In the genomic region with DNA sequence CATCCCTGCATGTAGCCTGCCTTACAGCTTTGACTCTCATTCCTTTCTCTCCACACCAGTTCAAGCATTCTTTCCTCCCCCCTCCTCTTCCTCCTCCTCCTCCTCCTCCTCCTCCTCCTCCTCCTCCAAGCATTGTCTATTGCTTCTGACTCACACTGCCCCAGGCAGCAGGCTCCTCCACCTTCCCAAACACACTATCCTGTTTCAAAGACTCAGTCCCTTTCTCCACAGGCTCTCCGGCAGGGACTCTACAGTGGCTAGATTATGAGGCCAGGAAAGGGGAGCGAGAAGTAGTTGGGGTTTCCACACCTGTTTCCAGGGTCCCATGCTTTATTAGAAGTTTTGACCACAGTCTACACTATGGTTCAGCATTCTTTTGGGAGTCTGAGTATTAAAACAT, we compare ENCODE assay signal across 18 mouse cellular contexts.
"Had no signal": no experiment of that assay in that cellular context is flagged by ENCODE, and none has a peak within 500 bp of the region (broad histone marks: within the 10 kb centered on the region; RNA-seq: fewer than 3 reads in every experiment).

No protein-coding gene starts in this region.

- DNase-seq: kidney, postnatal 25 days; layer of hippocampus, adult 9-11 months; liver; lung, adult 18-20 months; lung, postnatal 10 days; lung, postnatal 4 days; thymus, adult 18-20 months; thymus, postnatal 36 days had no signal

- H3K9ac ChIP-seq: liver, embryonic 12.5 days; liver, embryonic 15.5 days; lung, embryonic 15.5 days; midbrain, embryonic 13.5 days; neural tube, embryonic 13.5 days had no signal

- H3K36me3 ChIP-seq: lung, embryonic 15.5 days; midbrain, embryonic 13.5 days; neural tube, embryonic 13.5 days had no signal

- H3K27ac ChIP-seq: kidney, postnatal 0 days; layer of hippocampus, adult 2 months; liver, embryonic 12.5 days; liver, embryonic 15.5 days; lung, embryonic 15.5 days; midbrain, embryonic 13.5 days; neural tube, embryonic 13.5 days had no signal

- H3K4me2 ChIP-seq: liver, embryonic 12.5 days; liver, embryonic 15.5 days; lung, embryonic 15.5 days; midbrain, embryonic 13.5 days; neural tube, embryonic 13.5 days had no signal

- ATAC-seq: intestine, postnatal 0 days; liver, embryonic 12.5 days; midbrain, embryonic 13.5 days; midbrain, embryonic 16.5 days had no signal

- H3K27me3 ChIP-seq: liver, embryonic 12.5 days; liver, embryonic 15.5 days; lung, embryonic 15.5 days; midbrain, embryonic 13.5 days; neural tube, embryonic 13.5 days had no signal

- H3K4me3 ChIP-seq: layer of hippocampus, adult 2 months; liver, embryonic 12.5 days; liver, embryonic 15.5 days; lung, embryonic 15.5 days; midbrain, embryonic 13.5 days; myocyte; neural tube, embryonic 13.5 days had no signal

- H3K9me3 ChIP-seq: liver, embryonic 12.5 days; liver, embryonic 15.5 days; lung, embryonic 15.5 days; midbrain, embryonic 13.5 days; neural tube, embryonic 13.5 days had no signal

- H3K4me1 ChIP-seq: liver, embryonic 12.5 days; liver, embryonic 15.5 days; midbrain, embryonic 13.5 days; neural tube, embryonic 13.5 days had no signal
